Mouse (Mus musculus) cortical plate, adult 2 months (tissue): ENCODE results near the gene Svep1. TPM values are rescaled to one million over a fixed set of nuclear protein-coding genes. Genes with fewer than 3 reads are reported as not detected.

Source experiments
- H3K27ac ChIP-seq: fragments of 200-500 bp; 2 replicates; pipeline ENCODE4 v1.5.1; 2012; ENCODE audit warnings: low read length, control low read depth, inconsistent platforms; ENCODE audit not compliant: insufficient read depth
- H3K4me1 ChIP-seq: fragments of 200-500 bp; 2 replicates; pipeline ENCODE4 v1.6.1; 2011; ENCODE audit warnings: low read length; ENCODE audit not compliant: control insufficient read depth, insufficient read depth
- H3K4me3 ChIP-seq: fragments of 200-500 bp; 2 replicates; pipeline ENCODE4 v1.5.1; 2011; ENCODE audit warnings: mild to moderate bottlenecking, low read length, control low read depth; ENCODE audit not compliant: insufficient read depth
- CTCF ChIP-seq: fragments of 200-500 bp; IDR thresholded peaks from 2 replicates; pipeline ENCODE4 v1.5.1; 2011; ENCODE audit warnings: mild to moderate bottlenecking, control low read depth, low read length; ENCODE audit not compliant: insufficient read depth; ENCODE audit errors: extremely low read depth
- POLR2A ChIP-seq: fragments of 200-500 bp; IDR thresholded peaks from 2 replicates; pipeline ENCODE4 v1.6.1; 2011; ENCODE audit warnings: mild to moderate bottlenecking, low read length, control low read depth; ENCODE audit not compliant: insufficient read depth; ENCODE audit errors: extremely low read depth
- polyA plus RNA-seq: library from polyadenylated mRNA; depleted of rRNA; stranded (reverse); fragments of >200 nt; gene quantifications from 2 replicates; pipeline ENCODE4 v1.2.3, GENCODE M21; 2012; rRNA removed

The Svep1 gene
- 0.23 and 0.31 TPM in 2 replicates for polyA plus RNA-seq

GRCm38 (mm10) chr4:58206115-58206945 lies at the start of gene Svep1:
TSS of gene Svep1 (minus strand) at chr4:58206859.
- Histone ChIP-seq H3K4me1 (no peaks in the 10 kb centered on the region), H3K4me3 (peak within 1 kb of the TSS; percentile 27), H3K27ac (no peak within 1 kb of the TSS)
- no peak for TF ChIP-seq POLR2A
- no peak for TF ChIP-seq CTCF

- Histone ChIP-seq H3K4me1 (no peaks in the 10 kb centered on the region), H3K27ac (no peak overlapping the region), H3K4me3 (no peak overlapping the region)
- peak; percentile 13; the same call in 1 of the 2 replicates for TF ChIP-seq CTCF
- TF ChIP-seq POLR2A = no peak
These were observed 46.8 kb upstream of the Svep1 start for GRCm38 (mm10) chr4:58253410-58253809.

GRCm38 (mm10) chr4:58252381-58252780 lies 45.7 kb upstream of the Svep1 start:
- TF ChIP-seq POLR2A = no peak
- no peak for TF ChIP-seq CTCF
- Histone ChIP-seq H3K4me1 (no peaks in the 10 kb centered on the region), H3K4me3 (no peak overlapping the region), H3K27ac (no peak overlapping the region)

GRCm38 (mm10) chr4:58245544-58245943 lies 38.9 kb upstream of the Svep1 start:
- Histone ChIP-seq H3K27ac (no peak overlapping the region), H3K4me1 (no peaks in the 10 kb centered on the region), H3K4me3 (no peak overlapping the region)
- no peak for TF ChIP-seq POLR2A
- no peak for TF ChIP-seq CTCF

GRCm38 (mm10) chr4:58240416-58240815 lies 33.8 kb upstream of the Svep1 start:
- no peak overlapping the region for H3K27ac ChIP-seq
- no peaks in the 10 kb centered on the region for H3K4me1 ChIP-seq
- no peak overlapping the region for H3K4me3 ChIP-seq
- TF ChIP-seq POLR2A (no peak), CTCF (no peak)

- no peaks in the 10 kb centered on the region for H3K4me1 ChIP-seq
- no peak overlapping the region for H3K27ac ChIP-seq
- no peak overlapping the region for H3K4me3 ChIP-seq
- TF ChIP-seq POLR2A = no peak
- TF ChIP-seq CTCF = no peak
These were observed 29.2 kb upstream of the Svep1 start for GRCm38 (mm10) chr4:58235828-58236227.

GRCm38 (mm10) chr4:58223499-58223898 lies 16.8 kb upstream of the Svep1 start:
- Histone ChIP-seq H3K4me1 (no peaks in the 10 kb centered on the region), H3K4me3 (no peak overlapping the region), H3K27ac (no peak overlapping the region)
- TF ChIP-seq POLR2A (no peak), CTCF (no peak)

GRCm38 (mm10) chr4:58211374-58211773 lies 4.7 kb upstream of the Svep1 start:
- H3K4me3 ChIP-seq = no peak overlapping the region
- TF ChIP-seq POLR2A (no peak), CTCF (no peak)
- no peak overlapping the region for H3K27ac ChIP-seq
- no peaks in the 10 kb centered on the region for H3K4me1 ChIP-seq

- Histone ChIP-seq H3K4me3 (no peak overlapping the region), H3K4me1 (no peaks in the 10 kb centered on the region), H3K27ac (no peak overlapping the region)
- TF ChIP-seq CTCF (0 out of 2 replicates have a peak, but pooled peaks have one; percentile 4), POLR2A (no peak)
These were observed 4.0 kb upstream of the Svep1 start for GRCm38 (mm10) chr4:58210557-58211090.

- TF ChIP-seq POLR2A (no peak), CTCF (no peak)
- H3K4me3 ChIP-seq = peak overlapping the region; percentile 27; the same call in 1 of the 2 replicates
- H3K27ac ChIP-seq = no peak overlapping the region
- no peaks in the 10 kb centered on the region for H3K4me1 ChIP-seq
These were observed 927 bp downstream of the Svep1 start for GRCm38 (mm10) chr4:58205750-58206114.
